Mouse (Mus musculus): ENCODE measurements around the gene Hoxb6. TPM values are rescaled to one million over a fixed set of nuclear protein-coding genes. Genes with fewer than 3 reads are reported as not detected.

The Hoxb6 gene
- polyA plus RNA-seq, 1 experiment = 14.3 TPM

DNA sequence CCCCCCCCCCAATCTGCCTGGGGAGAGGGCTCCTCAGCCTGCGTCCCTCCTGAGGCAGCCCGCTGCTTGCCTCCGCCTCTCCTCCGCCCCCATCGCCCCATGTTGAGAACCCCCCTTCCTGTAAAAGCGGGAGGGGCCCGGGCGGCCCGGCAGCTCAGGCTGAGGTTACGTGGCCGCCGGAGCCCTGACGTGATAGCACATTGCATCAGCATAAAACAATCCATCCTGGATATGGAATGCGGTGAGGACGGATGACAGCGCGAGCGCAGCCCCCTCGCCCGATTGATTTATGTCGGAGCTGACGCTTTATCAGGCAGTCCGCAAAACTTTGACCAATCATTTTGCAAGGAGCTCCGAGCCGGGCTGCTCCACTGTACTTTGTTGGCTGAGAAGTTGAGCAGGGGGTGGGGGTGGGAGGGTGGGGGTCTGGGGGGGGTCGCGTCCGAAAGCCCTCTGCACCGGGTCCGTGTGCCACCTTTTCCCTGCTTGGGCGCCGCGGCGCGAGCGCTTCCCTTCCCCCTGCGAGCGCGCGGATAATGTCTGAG, 21.2 kb upstream of the Hoxb6 start, which contains the start of gene Hoxb9:
Gene Hoxb9, plus strand, starts transcription at position 462 of the 545 bp plus-strand sequence.
- no peak for DNase-seq (ENCODE audit: low read depth)

GRCm38 (mm10) chr11:96271541-96272011, 20.7 kb upstream of the Hoxb6 start:
- no peak for DNase-seq (ENCODE audit: low read depth)
- TF ChIP-seq POLR2A (IDR thresholded peaks at IDR 0.05; ENCODE audit: borderline replicate concordance, extremely low read depth, insufficient read depth, insufficient read length, poor library complexity, severe bottlenecking) (no peak), CTCF (IDR thresholded peaks at IDR 0.05; ENCODE audit: borderline replicate concordance, extremely low read depth, insufficient read depth, insufficient read length) (no peak)

More for the DNA sequence above, 21.2 kb upstream of the Hoxb6 start, which contains the start of gene Hoxb9:
- TF ChIP-seq POLR2A (IDR thresholded peaks at IDR 0.05; ENCODE audit: borderline replicate concordance, extremely low read depth, insufficient read depth, insufficient read length, poor library complexity, severe bottlenecking) (no peak), CTCF (IDR thresholded peaks at IDR 0.05; ENCODE audit: borderline replicate concordance, extremely low read depth, insufficient read depth, insufficient read length) (no peak)

GRCm38 (mm10) chr11:96272024-96272921, 20.0 kb upstream of the Hoxb6 start:
- TF ChIP-seq POLR2A (IDR thresholded peaks at IDR 0.05; ENCODE audit: borderline replicate concordance, extremely low read depth, insufficient read depth, insufficient read length, poor library complexity, severe bottlenecking) = no peak
- TF ChIP-seq CTCF (IDR thresholded peaks at IDR 0.05; ENCODE audit: borderline replicate concordance, extremely low read depth, insufficient read depth, insufficient read length) = no peak
- peak; percentile 58 for DNase-seq (ENCODE audit: low read depth)

GRCm38 (mm10) chr11:96274428-96274827, 17.8 kb upstream of the Hoxb6 start:
- DNase-seq (ENCODE audit: low read depth) = no peak
- no peak for TF ChIP-seq POLR2A (IDR thresholded peaks at IDR 0.05; ENCODE audit: borderline replicate concordance, extremely low read depth, insufficient read depth, insufficient read length, poor library complexity, severe bottlenecking)
- TF ChIP-seq CTCF (IDR thresholded peaks at IDR 0.05; ENCODE audit: borderline replicate concordance, extremely low read depth, insufficient read depth, insufficient read length) = no peak

- TF ChIP-seq POLR2A (IDR thresholded peaks at IDR 0.05; ENCODE audit: borderline replicate concordance, extremely low read depth, insufficient read depth, insufficient read length, poor library complexity, severe bottlenecking) = no peak
- TF ChIP-seq CTCF (IDR thresholded peaks at IDR 0.05; ENCODE audit: borderline replicate concordance, extremely low read depth, insufficient read depth, insufficient read length) = no peak
Measured at GRCm38 (mm10) chr11:96275896-96276295, 16.4 kb upstream of the Hoxb6 start.

DNA sequence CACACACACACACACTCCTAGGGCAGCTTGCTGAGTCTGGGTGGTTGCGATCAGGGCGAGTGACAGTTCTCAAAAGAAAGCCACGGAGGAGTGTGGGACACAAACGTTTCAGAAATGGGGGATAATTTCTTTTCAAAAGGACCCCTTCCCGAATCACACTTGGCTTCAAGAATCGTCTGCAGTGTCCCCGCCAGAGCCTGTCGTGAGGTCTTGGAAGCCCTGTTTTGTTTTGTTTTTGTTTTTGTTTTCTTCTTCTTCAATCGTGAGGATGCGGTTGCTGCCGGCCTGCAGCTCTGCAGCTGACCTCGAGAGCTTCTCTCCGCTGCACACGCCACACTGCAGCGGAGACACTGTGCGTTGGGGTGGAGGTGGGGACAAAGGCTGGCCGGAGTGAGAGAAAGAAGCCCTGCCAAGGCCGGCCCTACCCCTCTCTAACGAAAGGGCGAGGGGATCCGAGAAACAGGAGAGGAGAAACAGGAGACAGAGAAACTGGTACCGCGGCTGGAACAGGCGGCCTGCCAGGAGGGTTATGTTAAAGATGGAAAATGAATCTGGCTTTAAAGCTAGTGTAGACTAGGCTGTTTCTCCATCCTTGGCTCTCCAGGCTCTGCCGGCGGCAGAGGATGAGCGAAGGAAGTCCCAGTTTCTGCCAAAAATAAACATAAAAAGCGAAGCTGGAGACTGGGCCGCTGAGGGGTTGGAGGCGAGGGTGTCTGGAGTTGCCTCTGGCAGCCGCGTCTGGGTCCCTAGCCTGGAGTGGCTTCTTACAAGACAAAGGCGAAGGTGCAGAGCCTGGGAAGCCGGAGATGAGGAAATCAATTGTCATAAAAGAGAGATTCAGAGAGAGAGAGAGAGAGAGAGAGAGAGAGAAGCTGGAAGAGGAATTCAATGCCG, 14.9 kb upstream of the Hoxb6 start:
- DNase-seq (ENCODE audit: low read depth) = no peak
- TF ChIP-seq POLR2A (IDR thresholded peaks at IDR 0.05; ENCODE audit: borderline replicate concordance, extremely low read depth, insufficient read depth, insufficient read length, poor library complexity, severe bottlenecking) (no peak), CTCF (IDR thresholded peaks at IDR 0.05; ENCODE audit: borderline replicate concordance, extremely low read depth, insufficient read depth, insufficient read length) (no peak)

More at GRCm38 (mm10) chr11:96275896-96276295, 16.4 kb upstream of the Hoxb6 start:
- no peak for DNase-seq (ENCODE audit: low read depth)

DNA sequence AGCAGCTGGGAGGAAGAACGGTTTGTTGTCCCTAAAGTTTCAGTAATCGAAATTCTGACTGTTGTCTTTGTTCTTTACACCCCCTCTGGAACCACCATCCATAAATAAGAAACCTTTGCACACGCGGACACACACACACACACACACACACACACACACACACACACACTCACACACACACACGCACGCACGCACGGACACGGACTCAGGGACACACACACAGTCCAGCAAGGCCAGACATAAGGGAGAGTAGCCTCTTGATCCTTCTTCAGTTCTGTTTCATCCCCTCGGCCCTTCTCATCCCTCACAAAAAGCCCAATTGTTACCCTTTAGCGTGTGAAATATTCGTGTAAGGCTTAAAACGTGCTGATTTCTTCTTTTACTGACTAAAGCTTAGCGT, 14.0 kb upstream of the Hoxb6 start:
- DNase-seq (ENCODE audit: low read depth) = no peak
- no peak for TF ChIP-seq CTCF (IDR thresholded peaks at IDR 0.05; ENCODE audit: borderline replicate concordance, extremely low read depth, insufficient read depth, insufficient read length)
- no peak for TF ChIP-seq POLR2A (IDR thresholded peaks at IDR 0.05; ENCODE audit: borderline replicate concordance, extremely low read depth, insufficient read depth, insufficient read length, poor library complexity, severe bottlenecking)

DNA sequence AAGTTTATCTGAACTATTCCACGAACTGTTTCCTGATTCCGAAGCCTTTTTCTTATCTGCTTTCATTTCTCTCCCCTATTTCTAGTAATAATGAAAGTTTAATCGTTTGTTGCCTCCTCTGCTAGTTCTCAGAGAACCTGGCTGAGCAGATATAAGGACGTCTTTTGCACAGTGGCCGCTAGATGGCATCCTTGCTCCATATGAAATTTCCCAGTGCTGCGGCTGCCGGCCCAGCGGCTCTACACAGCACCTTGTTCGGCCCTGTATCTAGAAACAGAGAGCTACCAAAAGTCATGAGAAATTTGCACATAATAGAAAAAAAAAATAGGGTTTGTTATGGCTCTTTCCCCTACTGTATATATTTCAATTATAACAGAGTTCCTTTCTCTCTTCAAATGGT, 13.5 kb upstream of the Hoxb6 start:
- TF ChIP-seq POLR2A (IDR thresholded peaks at IDR 0.05; ENCODE audit: borderline replicate concordance, extremely low read depth, insufficient read depth, insufficient read length, poor library complexity, severe bottlenecking) (no peak), CTCF (IDR thresholded peaks at IDR 0.05; ENCODE audit: borderline replicate concordance, extremely low read depth, insufficient read depth, insufficient read length) (peak; percentile 88)
- DNase-seq (ENCODE audit: low read depth) = peak; percentile 94

DNA sequence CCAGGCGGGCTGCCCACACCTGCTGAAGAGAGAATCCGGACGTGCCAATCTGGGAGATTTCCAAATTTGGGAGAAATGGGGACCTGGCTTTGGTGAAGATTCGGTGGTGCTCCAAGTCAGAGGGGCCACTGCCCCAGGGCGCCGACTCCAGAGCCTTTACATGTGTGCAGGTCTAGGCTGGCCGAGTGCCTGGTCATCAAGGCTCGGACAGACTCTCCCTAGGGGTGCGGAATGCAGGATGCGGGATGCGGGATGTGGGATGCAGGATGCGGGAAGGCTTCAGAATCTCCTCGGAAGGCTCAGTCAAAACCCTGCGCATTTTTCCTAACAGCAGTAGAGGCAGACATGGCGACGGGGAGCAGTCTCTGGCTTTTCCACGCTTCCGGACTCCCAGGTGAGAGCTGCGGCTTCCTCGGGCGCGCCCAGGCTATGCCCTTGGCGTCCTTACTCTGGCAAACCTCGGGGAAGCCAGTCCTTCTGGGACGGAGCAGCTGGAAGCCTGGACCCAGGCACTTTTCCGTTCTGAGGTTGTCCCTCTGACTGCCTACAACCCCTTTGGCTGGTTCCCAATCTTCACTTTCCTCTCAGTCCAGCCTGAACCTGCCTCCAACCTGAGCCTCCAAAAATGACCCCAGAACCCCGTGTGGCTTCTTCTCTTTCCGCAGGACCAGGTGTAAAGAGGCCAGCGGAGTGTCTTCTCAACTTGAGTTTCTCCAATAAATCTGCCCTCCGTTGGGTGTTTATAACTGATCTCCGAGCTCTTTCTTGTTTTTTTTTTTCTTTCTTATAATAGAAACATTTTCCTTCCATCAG, 12.6 kb upstream of the Hoxb6 start:
- no peak for TF ChIP-seq CTCF (IDR thresholded peaks at IDR 0.05; ENCODE audit: borderline replicate concordance, extremely low read depth, insufficient read depth, insufficient read length)
- no peak for TF ChIP-seq POLR2A (IDR thresholded peaks at IDR 0.05; ENCODE audit: borderline replicate concordance, extremely low read depth, insufficient read depth, insufficient read length, poor library complexity, severe bottlenecking)
- no peak for DNase-seq (ENCODE audit: low read depth)

All from brain, embryonic 14.5 days (tissue).